In the genomic region with DNA sequence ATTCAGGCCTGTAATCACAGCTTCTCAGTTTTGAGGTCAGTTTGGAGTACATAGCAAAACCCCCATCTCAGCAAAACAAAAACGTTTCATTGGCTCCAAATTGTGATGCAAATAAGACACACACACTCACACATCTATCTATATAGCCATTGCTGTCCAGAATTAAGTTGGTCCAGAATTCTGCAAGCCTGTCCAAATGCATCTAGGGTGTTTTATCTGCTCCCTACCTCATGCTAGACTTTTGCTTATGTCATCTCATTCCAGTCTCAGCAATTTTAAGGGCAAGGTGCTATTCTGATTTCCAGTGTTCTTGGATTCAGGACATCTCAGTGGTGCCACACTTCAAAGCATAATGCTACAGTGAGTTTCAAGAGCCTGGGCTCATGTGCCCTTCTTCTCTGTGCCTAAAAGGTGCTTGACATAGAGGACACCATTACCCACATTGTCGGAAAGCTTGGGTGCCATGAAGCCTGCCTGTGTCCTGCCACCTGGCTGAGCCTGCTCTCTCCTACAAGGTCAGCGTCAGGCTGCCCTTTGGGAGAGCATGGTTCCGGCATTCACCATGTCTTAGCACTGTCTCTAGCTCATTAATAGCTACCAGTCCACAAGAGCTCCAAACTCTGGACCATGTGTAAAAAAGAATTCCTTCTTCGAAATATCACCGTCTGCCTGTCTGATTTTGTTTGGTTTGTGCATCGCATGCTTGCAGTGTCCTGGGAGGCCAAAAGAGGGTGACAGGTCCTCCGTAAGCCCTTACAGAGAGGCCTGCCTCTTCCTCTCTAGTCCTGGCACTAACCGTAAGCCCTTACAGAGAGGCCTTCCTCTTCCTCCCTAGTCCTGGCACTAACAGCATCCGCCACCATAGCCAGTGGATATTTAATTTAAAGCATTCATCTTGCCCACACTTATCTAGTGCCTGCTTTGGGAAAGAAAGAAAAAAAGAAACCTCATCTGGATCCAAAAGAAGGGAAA, we compare ENCODE assay signal across 8 mouse cellular contexts. TPM values are rescaled to one million over a fixed set of nuclear protein-coding genes. Genes with fewer than 3 reads are reported as not detected.
DNase-seq lines count a peak whose midpoint lies in the region; ATAC-seq and TF ChIP-seq lines count a peak whose summit lies in the region.

No protein-coding gene starts in this region.

- peak overlapping the region; percentile 100 for H3K27ac ChIP-seq in heart, adult 2 months
- H3K27ac ChIP-seq in ES-Bruce4 (ENCODE audit: insufficient read depth, low read length), result peak overlapping the region; percentile 54; the same call in 1 of the 2 replicates
- H3K27ac ChIP-seq in hindbrain, embryonic 11.5 days (ENCODE audit: low read depth, low read length), result peak overlapping the region; percentile 99
- peak overlapping the region; percentile 99 for H3K27ac ChIP-seq in midbrain, embryonic 12.5 days (replicated peaks)

- no peak for DNase-seq in heart, adult 2 months
- DNase-seq in heart, adult 8-10 months (ENCODE audit: low spot score), result no peak
- DNase-seq in hindbrain, embryonic 11.5 days (ENCODE audit: low spot score), result no peak
- DNase-seq in adrenal gland, adult 2 months, result no peak
- DNase-seq in right cerebral cortex, adult 2 months (ENCODE audit: low spot score in 2 of 2), result no peak
- DNase-seq in left cerebral cortex, adult 18-20 months (ENCODE audit: low spot score in 2 of 2), result no peak

- peaks cover 37% of the 10 kb centered on the region for H3K36me3 ChIP-seq in heart, adult 2 months (ENCODE audit: control insufficient read depth, insufficient read depth, low read length)
- peaks cover 26% of the 10 kb centered on the region for H3K36me3 ChIP-seq in ES-Bruce4 (ENCODE audit: control insufficient read depth, insufficient read depth, low read length, poor library complexity, severe bottlenecking)
- H3K36me3 ChIP-seq in hindbrain, embryonic 11.5 days (ENCODE audit: control insufficient read depth, insufficient read depth, low read length), result no peaks in the 10 kb centered on the region
- peaks cover 11% of the 10 kb centered on the region; the same call in 1 of the 2 replicates for H3K36me3 ChIP-seq in midbrain, embryonic 12.5 days

- no peaks in the 10 kb centered on the region for H3K9me3 ChIP-seq in ES-Bruce4 (replicated peaks; ENCODE audit: control insufficient read depth, insufficient read depth, low read length, poor library complexity, severe bottlenecking)
- no peaks in the 10 kb centered on the region for H3K9me3 ChIP-seq in hindbrain, embryonic 11.5 days (ENCODE audit: control insufficient read depth, low read length)
- no peaks in the 10 kb centered on the region for H3K9me3 ChIP-seq in midbrain, embryonic 12.5 days

- H3K4me3 ChIP-seq in heart, adult 2 months, result no peak overlapping the region; the same call in 1 of the 2 replicates
- H3K4me3 ChIP-seq in ES-Bruce4 (ENCODE audit: low read depth, low read length), result no peak overlapping the region
- no peak overlapping the region for H3K4me3 ChIP-seq in hindbrain, embryonic 11.5 days (ENCODE audit: low read depth, low read length)
- H3K4me3 ChIP-seq in midbrain, embryonic 12.5 days, result no peak overlapping the region

- WGBS in heart, adult 2 months, result 67% methylated on average over 10 of the region's 10 CpGs
- 76% methylated on average over 10 of the region's 10 CpGs for WGBS in hindbrain, embryonic 11.5 days
- WGBS in midbrain, embryonic 12.5 days, result 74% methylated on average over 10 of the region's 10 CpGs

- H3K79me2 ChIP-seq in heart, adult 2 months (replicated peaks; ENCODE audit: control insufficient read depth, insufficient read depth, low read length), result no peaks in the 10 kb centered on the region

- TF ChIP-seq EP300 in heart, adult 2 months (IDR thresholded peaks at IDR 0.05; ENCODE audit: insufficient read depth, low read depth, low read length), result no peak
- no peak for TF ChIP-seq EP300 in ES-Bruce4 (IDR thresholded peaks at IDR 0.05; ENCODE audit: insufficient read depth, low read depth, low read length)

- H3K27me3 ChIP-seq in heart, adult 2 months (ENCODE audit: control insufficient read depth, insufficient read depth, low read length), result no peaks in the 10 kb centered on the region
- no peaks in the 10 kb centered on the region for H3K27me3 ChIP-seq in ES-Bruce4 (ENCODE audit: control insufficient read depth, insufficient read depth, low read length, poor library complexity, severe bottlenecking)
- H3K27me3 ChIP-seq in hindbrain, embryonic 11.5 days (ENCODE audit: control insufficient read depth, insufficient read depth, low read length), result no peaks in the 10 kb centered on the region
- H3K27me3 ChIP-seq in midbrain, embryonic 12.5 days, result no peaks in the 10 kb centered on the region

- H3K4me2 ChIP-seq in hindbrain, embryonic 11.5 days (replicated peaks; ENCODE audit: low read depth, low read length), result peak overlapping the region; percentile 60; the same call in 1 of the 2 replicates
- H3K4me2 ChIP-seq in midbrain, embryonic 12.5 days (replicated peaks), result peak overlapping the region; percentile 86

- peaks cover 22% of the 10 kb centered on the region for H3K4me1 ChIP-seq in heart, adult 2 months (ENCODE audit: control insufficient read depth, insufficient read depth, low read length)
- H3K4me1 ChIP-seq in ES-Bruce4 (ENCODE audit: control insufficient read depth, insufficient read depth, low read length), result peaks cover 3% of the 10 kb centered on the region
- peaks cover 10% of the 10 kb centered on the region for H3K4me1 ChIP-seq in hindbrain, embryonic 11.5 days (replicated peaks; ENCODE audit: control insufficient read depth, insufficient read depth, low read length)
- H3K4me1 ChIP-seq in midbrain, embryonic 12.5 days, result peaks cover 50% of the 10 kb centered on the region

- peak overlapping the region; percentile 4; the same call in 1 of the 2 replicates for H3K9ac ChIP-seq in heart, adult 2 months (ENCODE audit: low read depth, low read length)
- peak overlapping the region; percentile 87 for H3K9ac ChIP-seq in ES-Bruce4 (ENCODE audit: low read depth, poor library complexity, severe bottlenecking)
- peak overlapping the region; percentile 84 for H3K9ac ChIP-seq in hindbrain, embryonic 11.5 days (ENCODE audit: low read depth, low read length)
- H3K9ac ChIP-seq in midbrain, embryonic 12.5 days (replicated peaks), result peak overlapping the region; percentile 68; the same call in 1 of the 2 replicates

- no peak for TF ChIP-seq CTCF in heart, adult 2 months (IDR thresholded peaks at IDR 0.05)
- TF ChIP-seq CTCF in ES-Bruce4 (IDR thresholded peaks at IDR 0.05; ENCODE audit: low read depth, low read length), result no peak

- intact Hi-C loops in heart, adult 2 months (cut with DNase I), result loop anchor here (5.0 kb wide), 3 partner anchors 38 to 168 kb away; no protein-coding TSS in a partner anchor

- ATAC-seq in hindbrain, embryonic 11.5 days (ENCODE audit: low FRiP score), result no peak
- no peak for ATAC-seq in midbrain, embryonic 12.5 days (ENCODE audit: low FRiP score, low read depth)

- no peak for TF ChIP-seq POLR2A in heart, adult 2 months (IDR thresholded peaks at IDR 0.05; ENCODE audit: insufficient read depth, low read depth, low read length)
- TF ChIP-seq POLR2A in ES-Bruce4 (IDR thresholded peaks at IDR 0.05; ENCODE audit: insufficient read depth, low read length), result no peak

RNA-seq across cellular contexts. Expression of a gene that starts 1.2 kb away (rescaled TPM):
- total RNA-seq in heart, adult 2 months (2021), result 10 to 100 TPM; 58.8 to 81.2 TPM
- polyA plus RNA-seq in heart, adult 2 months (2012; rRNA removed), result 14.9 and 35.4 TPM in 2 replicates
- total RNA-seq in heart, adult 8-10 months (2022), result 10 to 100 TPM; 51.2 to 75.7 (median 66.5) TPM
- polyA plus RNA-seq in ES-Bruce4 (2011; ENCODE audit: insufficient read depth, insufficient read length, low read depth, missing spikeins), result 77.4 and 84.4 TPM in 2 replicates
- 213 and 226 TPM in 2 replicates for polyA plus RNA-seq in hindbrain, embryonic 11.5 days (2014; fragmentation: Nextera tagmentation; extraction: Ambion mirVana)
- polyA plus RNA-seq in midbrain, embryonic 12.5 days (2016; fragmentation: Nextera tagmentation; extraction: Ambion mirVana), result 189 and 199 TPM in 2 replicates
- 100 to 1,000 TPM in 1 of 2 experiments, 10 to 100 TPM in 1; 99.4 to 128 TPM for total RNA-seq in adrenal gland, adult 2 months (2021)
- polyA plus RNA-seq in adrenal gland, adult 2 months (2012; rRNA removed), result 5.5 and 8.6 TPM in 2 replicates
- 10 to 100 TPM; 39.6 to 52.7 TPM for total RNA-seq in left cerebral cortex, adult 18-20 months (2021)

RNA-seq across cellular contexts. Expression of a gene that starts 19.3 kb away (rescaled TPM):
- 10 to 100 TPM; 45.3 to 49.1 TPM for total RNA-seq in heart, adult 2 months (2021)
- polyA plus RNA-seq in heart, adult 2 months (2012; rRNA removed), result 28.8 and 37.7 TPM in 2 replicates
- 10 to 100 TPM; 33.2 to 42.3 (median 37.9) TPM for total RNA-seq in heart, adult 8-10 months (2022)
- 293 and 302 TPM in 2 replicates for polyA plus RNA-seq in ES-Bruce4 (2011; ENCODE audit: insufficient read depth, insufficient read length, low read depth, missing spikeins)
- 390 and 420 TPM in 2 replicates for polyA plus RNA-seq in hindbrain, embryonic 11.5 days (2014; fragmentation: Nextera tagmentation; extraction: Ambion mirVana)
- polyA plus RNA-seq in midbrain, embryonic 12.5 days (2016; fragmentation: Nextera tagmentation; extraction: Ambion mirVana), result 351 and 371 TPM in 2 replicates
- 100 to 1,000 TPM in 1 of 2 experiments, 10 to 100 TPM in 1; 84.2 to 139 TPM for total RNA-seq in adrenal gland, adult 2 months (2021)
- 111 and 117 TPM in 2 replicates for polyA plus RNA-seq in adrenal gland, adult 2 months (2012; rRNA removed)
- total RNA-seq in left cerebral cortex, adult 18-20 months (2021), result 10 to 100 TPM; 72.3 to 76.1 TPM

RNA-seq across cellular contexts. Expression of a gene that starts 20.3 kb away (rescaled TPM):
- total RNA-seq in heart, adult 2 months (2021), result under 1 TPM; 0.23 to 0.59 TPM
- 0.64 and 0.88 TPM in 2 replicates for polyA plus RNA-seq in heart, adult 2 months (2012; rRNA removed)
- under 1 TPM; 0.22 to 0.57 (median 0.36) TPM for total RNA-seq in heart, adult 8-10 months (2022)
- polyA plus RNA-seq in ES-Bruce4 (2011; ENCODE audit: insufficient read depth, insufficient read length, low read depth, missing spikeins), result 0.16 TPM in 1 of 2 replicates, not detected in the other
- polyA plus RNA-seq in hindbrain, embryonic 11.5 days (2014; fragmentation: Nextera tagmentation; extraction: Ambion mirVana), result 0.08 and 0.47 TPM in 2 replicates
- 0.13 and 0.27 TPM in 2 replicates for polyA plus RNA-seq in midbrain, embryonic 12.5 days (2016; fragmentation: Nextera tagmentation; extraction: Ambion mirVana)
- total RNA-seq in adrenal gland, adult 2 months (2021), result 1 to 10 TPM in 1 of 2 experiments, under 1 TPM in 1; 0.92 to 2.5 TPM
- 1.8 and 2.1 TPM in 2 replicates for polyA plus RNA-seq in adrenal gland, adult 2 months (2012; rRNA removed)
- total RNA-seq in left cerebral cortex, adult 18-20 months (2021), result not detected

RNA-seq across cellular contexts. Expression of a gene that starts 45.7 kb away (rescaled TPM):
- 10 to 100 TPM; 30.4 to 34.6 TPM for total RNA-seq in heart, adult 2 months (2021)
- 24.0 and 25.3 TPM in 2 replicates for polyA plus RNA-seq in heart, adult 2 months (2012; rRNA removed)
- total RNA-seq in heart, adult 8-10 months (2022), result 10 to 100 TPM; 29.8 to 40.8 (median 34.6) TPM
- 46.0 and 47.2 TPM in 2 replicates for polyA plus RNA-seq in ES-Bruce4 (2011; ENCODE audit: insufficient read depth, insufficient read length, low read depth, missing spikeins)
- polyA plus RNA-seq in hindbrain, embryonic 11.5 days (2014; fragmentation: Nextera tagmentation; extraction: Ambion mirVana), result 44.5 and 50.4 TPM in 2 replicates
- polyA plus RNA-seq in midbrain, embryonic 12.5 days (2016; fragmentation: Nextera tagmentation; extraction: Ambion mirVana), result 50.6 and 54.7 TPM in 2 replicates
- 10 to 100 TPM; 82.7 to 86.3 TPM for total RNA-seq in adrenal gland, adult 2 months (2021)
- polyA plus RNA-seq in adrenal gland, adult 2 months (2012; rRNA removed), result 31.8 and 35.2 TPM in 2 replicates
- total RNA-seq in left cerebral cortex, adult 18-20 months (2021), result 10 to 100 TPM; 33.6 to 36.5 TPM

Comparison
In these comparisons a context has a peak if more than half of its experiments do, and no peak if none do; other contexts are left out.
1. H3K9ac ChIP-seq: peak in every context shown above with its lines; median percentile 87 in ES-Bruce4; 84 in hindbrain, embryonic 11.5 days; 68 in midbrain, embryonic 12.5 days; 4 in heart, adult 2 months.